Mouse (Mus musculus) liver, adult 2 months (tissue): ENCODE data around the gene Prdm16.

Experiments
- CTCF ChIP-seq: fragments of 200-500 bp; IDR thresholded peaks from 2 replicates; pipeline ENCODE4 v1.5.1; 2011; ENCODE audit warnings: low read depth, low read length, control low read depth
- POLR2A ChIP-seq: fragments of 200-500 bp; IDR thresholded peaks from 2 replicates; pipeline ENCODE4 v1.6.1; 2011; ENCODE audit warnings: low read length, control low read depth; ENCODE audit not compliant: insufficient read depth; ENCODE audit errors: extremely low read depth

DNA sequence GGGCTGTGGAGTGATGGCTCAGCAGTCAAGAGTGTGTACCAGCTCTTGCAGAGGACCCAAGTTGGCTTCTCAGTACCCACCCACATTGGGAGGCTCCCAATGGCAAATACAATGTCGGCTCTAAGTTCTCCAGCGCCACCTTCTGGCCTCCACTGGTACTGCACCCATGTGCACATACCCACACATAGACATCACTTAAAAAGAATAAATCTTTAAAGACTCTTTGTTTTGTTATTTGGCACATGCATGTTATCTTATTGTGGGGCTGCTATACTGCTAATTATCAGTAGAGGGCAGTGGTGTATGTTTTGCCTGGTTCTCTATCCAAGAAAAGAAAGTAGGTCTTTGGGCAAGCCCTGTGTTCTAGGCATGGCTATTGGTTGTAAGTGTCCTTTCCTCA lies 217.7 kb downstream of the Prdm16 start:
- peak; percentile 59 for TF ChIP-seq CTCF
- TF ChIP-seq POLR2A = no peak
